Mouse (Mus musculus) kidney, embryonic 16.5 days (tissue): ENCODE data around the gene Lxn. TPM values are rescaled to one million over a fixed set of nuclear protein-coding genes. Genes with fewer than 3 reads are reported as not detected.

Experiments
- ATAC-seq: fragments of 200-750 bp; cut with Nextera tagmentation; 2 replicates; pipeline ENCODE4 v1.8.0; 2017; ENCODE audit warnings: moderate TSS enrichment; ENCODE audit not compliant: low FRiP score, low TSS enrichment
- H3K27ac ChIP-seq: fragments of 300-500 bp; sonication (generic); 2 replicates; pipeline ENCODE4 v1.5.1; 2014; ENCODE audit warnings: low read length
- H3K27me3 ChIP-seq: fragments of 300-500 bp; sonication (generic); 2 replicates; pipeline ENCODE4 v1.6.1; 2014; ENCODE audit warnings: low read length, control low read depth, mixed read lengths; ENCODE audit not compliant: insufficient read depth
- H3K36me3 ChIP-seq: fragments of 300-500 bp; sonication (generic); 2 replicates; pipeline ENCODE4 v1.6.1; 2014; ENCODE audit warnings: low read length, control low read depth, mixed read lengths; ENCODE audit not compliant: insufficient read depth
- H3K4me1 ChIP-seq: fragments of 300-500 bp; sonication (generic); 2 replicates; pipeline ENCODE4 v1.6.1; 2014; ENCODE audit warnings: low read length, control low read depth, mixed read lengths; ENCODE audit not compliant: insufficient read depth
- H3K4me2 ChIP-seq: fragments of 300-500 bp; sonication (generic); replicated peaks from 2 replicates; pipeline ENCODE4 v1.6.1; 2014; ENCODE audit warnings: low read depth, low read length
- H3K4me3 ChIP-seq: fragments of 300-500 bp; sonication (generic); 2 replicates; pipeline ENCODE4 v1.5.1; 2014; ENCODE audit warnings: mild to moderate bottlenecking, low read length
- H3K9ac ChIP-seq: fragments of 300-500 bp; sonication (generic); replicated peaks from 2 replicates; pipeline ENCODE4 v1.6.1; 2014; ENCODE audit warnings: low read length
- H3K9me3 ChIP-seq: fragments of 300-500 bp; sonication (generic); 2 replicates; pipeline ENCODE4 v1.6.1; 2016; ENCODE audit warnings: low read length, control low read depth
- whole genome bisulfite sequencing: fragments of 180-500 bp; shearing (Covaris S2); extraction: QIAGEN DNeasy Blood & Tissue Kit; methylation state at CpG from one replicate; pipeline ENCODE4 v1.1.7; 2014; 5-methylcytosine and 5-hydroxymethylcytosine counted together
- polyA plus RNA-seq: library from polyadenylated mRNA; unstranded; fragments of >200 nt; fragmentation: Nextera tagmentation; extraction: Ambion mirVana; gene quantifications from 2 replicates; pipeline ENCODE4 v1.2.1, GENCODE M21; 2015

The Lxn gene
- polyA plus RNA-seq, 1 experiment from 2014 or later = 67.2 TPM

- WGBS = 75% methylated on average over 8 of the region's 8 CpGs
Observed at GRCm38 (mm10) chr3:67493132-67493531, 29.4 kb upstream of the Lxn start.

GRCm38 (mm10) chr3:67492086-67492869 is 28.6 kb upstream of the Lxn start:
- Histone ChIP-seq H3K27me3 (no peaks in the 10 kb centered on the region), H3K4me1 (no peaks in the 10 kb centered on the region), H3K36me3 (no peaks in the 10 kb centered on the region), H3K9ac (no peak overlapping the region), H3K4me2 (no peak overlapping the region), H3K27ac (no peak overlapping the region), H3K9me3 (no peaks in the 10 kb centered on the region), H3K4me3 (no peak overlapping the region)
- WGBS = 81% methylated on average over 8 of the region's 8 CpGs
- ATAC-seq = no peak

More at GRCm38 (mm10) chr3:67493132-67493531, 29.4 kb upstream of the Lxn start:
- Histone ChIP-seq H3K9me3 (no peaks in the 10 kb centered on the region), H3K4me2 (no peak overlapping the region), H3K27ac (no peak overlapping the region), H3K36me3 (no peaks in the 10 kb centered on the region), H3K4me3 (no peak overlapping the region), H3K9ac (no peak overlapping the region), H3K27me3 (no peaks in the 10 kb centered on the region), H3K4me1 (no peaks in the 10 kb centered on the region)
- ATAC-seq = no peak

- no peaks in the 10 kb centered on the region for H3K9me3 ChIP-seq
- no peak overlapping the region for H3K27ac ChIP-seq
- ATAC-seq = no peak
- no peaks in the 10 kb centered on the region for H3K36me3 ChIP-seq
- no peaks in the 10 kb centered on the region for H3K27me3 ChIP-seq
- H3K4me2 ChIP-seq = no peak overlapping the region
- no peak overlapping the region for H3K9ac ChIP-seq
- WGBS = 43% methylated on average over 4 of the region's 4 CpGs
- no peaks in the 10 kb centered on the region for H3K4me1 ChIP-seq
- no peak overlapping the region for H3K4me3 ChIP-seq
Observed at GRCm38 (mm10) chr3:67490156-67490555, 26.4 kb upstream of the Lxn start.

GRCm38 (mm10) chr3:67485233-67485632 is 21.5 kb upstream of the Lxn start:
- H3K4me1 ChIP-seq = no peaks in the 10 kb centered on the region
- no peak overlapping the region for H3K9ac ChIP-seq
- no peaks in the 10 kb centered on the region for H3K36me3 ChIP-seq
- no peaks in the 10 kb centered on the region for H3K27me3 ChIP-seq
- ATAC-seq = peak; percentile 58; the same call in 1 of the 2 replicates
- 75% methylated on average over 2 of the region's 2 CpGs for WGBS
- no peak overlapping the region for H3K4me3 ChIP-seq
- no peak overlapping the region for H3K4me2 ChIP-seq
- no peaks in the 10 kb centered on the region for H3K9me3 ChIP-seq
- no peak overlapping the region; the same call in 1 of the 2 replicates for H3K27ac ChIP-seq

- Histone ChIP-seq H3K27me3 (no peaks in the 10 kb centered on the region), H3K4me2 (no peak overlapping the region), H3K9ac (no peak overlapping the region), H3K27ac (no peak overlapping the region), H3K4me3 (no peak overlapping the region), H3K4me1 (no peaks in the 10 kb centered on the region), H3K36me3 (0 out of 2 replicates have a peak, but pooled peaks cover 8% of the 10 kb centered on the region), H3K9me3 (no peaks in the 10 kb centered on the region)
- 92% methylated on average over 10 of the region's 10 CpGs for WGBS
- ATAC-seq = no peak
Observed at GRCm38 (mm10) chr3:67482400-67482799, 18.7 kb upstream of the Lxn start.

- H3K4me1 ChIP-seq = no peaks in the 10 kb centered on the region
- no peak overlapping the region for H3K4me2 ChIP-seq
- H3K9me3 ChIP-seq = no peaks in the 10 kb centered on the region
- H3K9ac ChIP-seq = no peak overlapping the region
- H3K27ac ChIP-seq = no peak overlapping the region
- H3K36me3 ChIP-seq = peaks cover 21% of the 10 kb centered on the region
- no peak overlapping the region for H3K4me3 ChIP-seq
- ATAC-seq = no peak
- WGBS = 95% methylated on average over 11 of the region's 11 CpGs
- no peaks in the 10 kb centered on the region for H3K27me3 ChIP-seq
Observed at GRCm38 (mm10) chr3:67479806-67480205, 16.1 kb upstream of the Lxn start.

- no peak overlapping the region for H3K4me3 ChIP-seq
- H3K36me3 ChIP-seq = peaks cover 33% of the 10 kb centered on the region
Observed at GRCm38 (mm10) chr3:67473438-67473837, 9.7 kb upstream of the Lxn start.

GRCm38 (mm10) chr3:67471408-67472127 is 7.8 kb upstream of the Lxn start:
- Histone ChIP-seq H3K27ac (no peak overlapping the region), H3K4me1 (no peaks in the 10 kb centered on the region), H3K9me3 (no peaks in the 10 kb centered on the region), H3K36me3 (peaks cover 32% of the 10 kb centered on the region), H3K4me2 (no peak overlapping the region), H3K27me3 (no peaks in the 10 kb centered on the region), H3K9ac (no peak overlapping the region), H3K4me3 (no peak overlapping the region)
- 84% methylated on average over 4 of the region's 4 CpGs for WGBS
- no peak for ATAC-seq

More at GRCm38 (mm10) chr3:67473438-67473837, 9.7 kb upstream of the Lxn start:
- no peak for ATAC-seq
- H3K9ac ChIP-seq = no peak overlapping the region
- H3K27me3 ChIP-seq = no peaks in the 10 kb centered on the region
- WGBS = 93% methylated on average over 6 of the region's 6 CpGs
- H3K9me3 ChIP-seq = no peaks in the 10 kb centered on the region
- no peak overlapping the region for H3K27ac ChIP-seq
- no peaks in the 10 kb centered on the region for H3K4me1 ChIP-seq
- H3K4me2 ChIP-seq = no peak overlapping the region

GRCm38 (mm10) chr3:67467281-67467680 is 3.6 kb upstream of the Lxn start:
- no peak overlapping the region for H3K4me2 ChIP-seq
- peaks cover 14% of the 10 kb centered on the region; the same call in 1 of the 2 replicates for H3K36me3 ChIP-seq
- H3K27me3 ChIP-seq = no peaks in the 10 kb centered on the region
- H3K9ac ChIP-seq = no peak overlapping the region
- 87% methylated on average over 2 of the region's 2 CpGs for WGBS
- no peaks in the 10 kb centered on the region for H3K9me3 ChIP-seq
- no peak overlapping the region for H3K27ac ChIP-seq
- no peak for ATAC-seq
- no peak overlapping the region for H3K4me3 ChIP-seq
- H3K4me1 ChIP-seq = peaks cover 8% of the 10 kb centered on the region

- Histone ChIP-seq H3K36me3 (peaks cover 14% of the 10 kb centered on the region; the same call in 1 of the 2 replicates), H3K9ac (no peak overlapping the region), H3K27ac (no peak overlapping the region), H3K4me2 (no peak overlapping the region), H3K9me3 (no peaks in the 10 kb centered on the region), H3K27me3 (no peaks in the 10 kb centered on the region), H3K4me3 (no peak overlapping the region), H3K4me1 (peaks cover 8% of the 10 kb centered on the region)
- ATAC-seq = no peak
- 92% methylated on average over 5 of the region's 5 CpGs for WGBS
Observed at GRCm38 (mm10) chr3:67466576-67466975, 2.9 kb upstream of the Lxn start.
